8 mouse cellular contexts compared by ENCODE assay signal in the genomic region with DNA sequence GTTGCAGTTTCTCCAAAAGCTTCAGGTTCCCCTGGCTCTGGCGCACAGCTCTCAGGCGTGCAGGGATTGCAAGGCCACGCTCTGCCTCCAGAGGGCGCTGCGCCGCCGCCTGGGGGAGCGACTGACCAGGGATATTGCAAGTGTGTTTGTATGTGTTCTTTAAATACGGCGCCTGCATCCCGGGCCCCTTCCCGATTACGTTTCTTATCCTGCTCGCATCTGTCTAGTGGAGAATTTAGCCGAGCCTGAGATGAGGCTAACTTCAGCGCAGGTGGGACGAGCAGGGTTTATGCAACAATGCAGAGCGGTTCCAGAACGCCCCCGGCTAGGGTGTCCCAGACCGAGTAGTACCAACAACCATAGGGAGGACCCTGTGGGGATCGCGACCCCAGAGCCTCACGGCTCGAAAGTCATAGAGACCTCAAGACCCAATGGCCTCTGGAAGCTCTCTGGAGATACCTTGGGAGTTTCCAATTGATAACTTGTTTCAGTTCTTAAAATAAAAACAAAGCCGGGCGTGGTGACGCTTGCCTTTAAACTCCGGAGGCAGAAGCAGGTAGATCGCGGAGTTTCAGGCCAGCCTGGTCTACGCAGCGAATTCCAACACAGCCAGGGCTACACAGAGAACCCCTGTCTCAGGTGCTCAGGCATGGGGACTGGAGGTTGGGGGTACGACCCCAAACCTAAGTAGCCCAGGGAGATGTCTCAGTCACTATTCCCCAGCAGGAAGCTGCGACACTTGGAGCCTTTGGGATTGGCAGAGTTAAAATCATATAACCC.
DNase-seq lines count a peak whose midpoint lies in the region; ATAC-seq and TF ChIP-seq lines count a peak whose summit lies in the region.

No protein-coding gene starts in this region.

- peak overlapping the region; percentile 42 for H3K9ac ChIP-seq in hindbrain, postnatal 0 days (replicated peaks; ENCODE audit: low read length)

- no peaks in the 10 kb centered on the region for H3K27me3 ChIP-seq in hindbrain, postnatal 0 days (ENCODE audit: insufficient read depth, low read length)

- peak overlapping the region; percentile 98 for H3K4me2 ChIP-seq in hindbrain, postnatal 0 days (ENCODE audit: low read depth, low read length)

- DNase-seq in adipocyte (ENCODE audit: low spot score), result peak; percentile 82
- peak; percentile 88 for DNase-seq in gastrocnemius, adult 2 months
- peak; percentile 86 for DNase-seq in hindbrain, postnatal 0 days (ENCODE audit: low spot score)
- DNase-seq in left cerebral cortex, postnatal 10 days (ENCODE audit: extremely low spot score in 1 of 2, low spot score in 2 of 2), result peak; percentile 77 to 85
- peak; percentile 84 for DNase-seq in right cerebral cortex, postnatal 14 days
- peak; percentile 91 for DNase-seq in urinary bladder, postnatal 25 days (ENCODE audit: low spot score)

- WGBS in hindbrain, postnatal 0 days, result under 1% methylated on average over 35 of the region's 35 CpGs

- H3K27ac ChIP-seq in gastrocnemius, adult 2 months, result peak overlapping the region; percentile 36
- H3K27ac ChIP-seq in hindbrain, postnatal 0 days, result no peak overlapping the region

- H3K36me3 ChIP-seq in hindbrain, postnatal 0 days (ENCODE audit: insufficient read depth, low read length), result no peaks in the 10 kb centered on the region

- intact Hi-C loops in gastrocnemius, adult 2 months (cut with DNase I), result loop anchor here (2.0 to 10.0 kb wide), 4 partner anchors 82 to 460 kb away; no protein-coding TSS in a partner anchor
- intact Hi-C loops in left cerebral cortex, postnatal 10 days (cut with DNase I), result loop anchor here (2.0 to 5.0 kb wide), 5 partner anchors 87 to 457 kb away; a partner anchor contains a TSS

- no peak; the same call in 1 of the 2 replicates for TF ChIP-seq CTCF in gastrocnemius, adult 2 months (IDR thresholded peaks at IDR 0.05)
- TF ChIP-seq CTCF in hindbrain, postnatal 0 days (IDR thresholded peaks at IDR 0.05; ENCODE audit: low read depth), result peak; percentile 99

- H3K4me1 ChIP-seq in hindbrain, postnatal 0 days (ENCODE audit: insufficient read depth, low read length), result no peaks in the 10 kb centered on the region; the same call in 1 of the 2 replicates

- peak overlapping the region; percentile 84 for H3K4me3 ChIP-seq in gastrocnemius, adult 2 months
- H3K4me3 ChIP-seq in hindbrain, postnatal 0 days (ENCODE audit: low read length), result peak overlapping the region; percentile 50

- ATAC-seq in common myeloid progenitor, adult 5-6 weeks (replicated peaks; ENCODE audit: low read depth, poor library complexity, severe bottlenecking), result peak; percentile 96
- peak; percentile 82 for ATAC-seq in hindbrain, postnatal 0 days
- peak; percentile 98 for ATAC-seq in megakaryocyte progenitor cell, adult 5-6 weeks (replicated peaks; ENCODE audit: poor library complexity)

- H3K9me3 ChIP-seq in hindbrain, postnatal 0 days (ENCODE audit: low read length), result no peaks in the 10 kb centered on the region
